Mouse (Mus musculus) spleen, postnatal 36 days (tissue): ENCODE data around the gene Cyp4f39.
A peak's percentile ranks its signal among the peaks of the same experiment; 100 is the strongest.
"Not testable (repeated sequence)": the region's sequence is repeated elsewhere in the genome, so short reads cannot be mapped to it uniquely, and the experiment has no call there.

Experiments used
- DNase-seq, 2 experiments: peaks; one replicate each; pipeline ENCODE4 v3.0.0; 2022; ENCODE audit warnings: low spot score in 2 of 2, mixed read lengths in 1 of 2

Cyp4f39 gene

DNA sequence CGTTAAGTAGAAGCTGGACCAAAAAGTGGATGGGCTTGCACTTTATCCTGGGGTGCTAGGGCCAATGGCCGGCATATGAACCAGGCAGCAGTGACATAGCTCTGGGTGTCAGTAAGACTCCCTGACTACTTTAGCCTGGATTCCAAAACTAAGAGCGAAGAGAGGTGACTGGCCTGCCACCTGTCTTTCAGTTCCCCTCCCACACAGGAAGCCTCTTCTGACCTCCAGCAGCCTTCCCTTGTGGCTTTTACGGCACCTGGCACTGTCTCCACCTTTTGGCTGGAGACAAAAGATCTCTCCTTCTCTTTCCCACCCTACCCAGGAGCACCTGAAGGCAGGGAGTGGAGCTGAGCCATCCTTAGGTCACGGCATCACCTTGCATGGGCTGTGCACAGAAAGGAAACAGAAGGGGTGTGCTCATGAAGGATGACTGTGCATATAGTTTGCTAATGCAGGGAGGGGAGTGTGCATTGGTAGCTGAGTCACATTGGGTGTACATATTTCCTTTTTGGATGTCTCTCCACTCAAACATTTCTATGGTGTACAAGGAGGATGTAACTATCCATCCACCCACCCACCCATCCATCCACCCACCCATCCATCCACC lies 22.5 kb downstream of the Cyp4f39 start:
- no peak for DNase-seq

DNA sequence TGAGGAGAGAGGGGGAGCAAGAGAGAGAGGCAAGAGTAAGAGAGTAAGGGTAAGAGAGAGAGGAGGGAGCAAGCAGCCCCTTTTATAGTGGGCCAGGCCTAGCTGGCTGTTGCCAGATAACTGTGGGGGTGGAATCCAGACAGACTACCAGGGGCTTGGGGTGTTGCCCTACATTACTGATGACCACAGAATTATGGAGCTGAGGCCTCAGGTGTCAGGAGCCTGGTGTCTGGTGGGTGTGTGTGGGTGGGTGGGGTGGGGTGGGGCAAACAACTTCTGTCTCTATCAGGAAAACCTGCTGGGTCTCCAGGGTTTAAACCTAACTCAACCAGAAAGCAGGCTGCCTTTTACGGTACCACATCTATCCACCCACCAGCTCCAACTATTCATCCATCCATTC lies 24.7 kb downstream of the Cyp4f39 start:
- DNase-seq = no peak

DNA sequence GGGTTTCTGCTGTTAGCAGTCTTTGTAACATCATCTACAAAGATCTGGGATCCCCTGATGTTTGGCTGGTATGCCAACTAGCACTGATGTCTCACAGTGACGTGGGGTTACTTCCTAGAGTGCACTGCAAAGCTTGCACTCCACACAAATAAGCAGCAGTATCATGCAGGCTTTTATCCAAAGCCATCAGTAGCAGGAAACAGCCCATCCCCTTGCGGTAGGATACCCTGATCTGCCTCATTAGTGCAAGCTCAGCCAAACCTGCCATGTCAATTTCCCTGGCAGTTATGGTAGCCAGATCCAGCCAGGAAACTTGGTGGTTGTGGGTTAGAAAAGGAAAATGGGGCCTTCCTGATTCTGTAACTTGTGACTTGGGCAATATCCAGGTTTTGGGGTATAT lies 26.2 kb downstream of the Cyp4f39 start:
- no peak for DNase-seq

DNA sequence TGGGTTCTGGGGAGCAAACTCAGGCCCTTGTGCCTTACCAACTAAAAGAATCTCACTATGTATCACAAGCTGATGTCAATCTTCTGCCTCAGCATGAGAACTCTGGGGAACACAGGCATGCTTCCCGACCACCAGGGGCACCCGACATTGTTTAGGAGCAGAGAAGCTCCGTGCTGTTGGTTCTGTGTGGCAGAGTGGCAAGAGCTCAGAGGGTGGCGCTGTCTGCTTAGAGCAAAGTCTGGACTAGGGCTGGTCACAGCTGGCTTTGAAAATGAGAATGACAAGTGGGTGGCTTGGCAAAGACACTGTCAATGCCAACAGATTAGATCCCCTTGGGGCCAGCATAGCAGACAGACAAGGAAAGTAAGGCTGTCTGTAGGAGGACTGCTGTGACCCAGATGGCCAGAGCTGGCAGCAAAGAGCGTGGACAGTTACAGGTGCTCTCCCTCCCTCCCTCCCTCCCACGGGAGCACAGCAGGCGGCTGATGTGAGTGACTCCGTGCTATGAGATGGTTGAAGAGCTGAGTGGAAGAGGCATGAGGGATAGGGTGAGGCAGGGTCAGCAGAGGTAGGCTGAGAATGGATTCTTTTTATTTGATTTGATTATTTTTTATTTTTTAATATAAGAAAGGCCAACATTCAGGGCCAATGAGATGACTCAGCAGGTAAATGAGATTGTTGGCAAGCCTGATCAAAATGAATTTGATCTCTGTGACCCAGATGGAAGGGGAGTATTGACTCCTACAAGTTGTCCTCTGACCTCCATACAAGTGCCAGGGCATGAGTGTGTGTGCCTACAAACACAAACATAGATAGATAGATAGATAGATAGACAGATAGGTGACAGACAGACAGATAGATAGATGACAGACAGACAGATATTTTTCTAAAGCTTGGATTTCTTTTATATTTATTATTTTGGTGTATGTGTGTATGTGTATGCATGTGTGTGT lies 27.3 kb downstream of the Cyp4f39 start:
- DNase-seq = no peak

DNA sequence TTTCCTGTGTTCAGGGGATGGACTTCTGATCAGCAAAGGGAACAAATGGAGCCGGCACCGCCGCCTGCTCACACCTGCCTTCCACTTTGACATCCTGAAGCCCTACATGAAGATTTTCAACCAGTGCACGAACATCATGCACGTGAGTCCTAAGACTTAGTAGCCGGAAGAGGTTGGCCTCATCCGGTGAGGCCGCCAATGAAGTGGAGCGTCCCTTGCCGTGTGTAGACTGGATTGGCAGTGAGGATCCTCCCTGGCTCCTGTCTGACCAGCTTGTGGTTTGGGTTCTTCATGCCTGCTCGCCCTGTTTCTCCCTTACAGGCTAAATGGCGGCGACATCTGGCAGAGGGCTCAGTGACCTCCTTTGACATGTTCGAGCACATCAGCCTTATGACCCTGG lies 29.2 kb downstream of the Cyp4f39 start:
- DNase-seq = no peak

DNA sequence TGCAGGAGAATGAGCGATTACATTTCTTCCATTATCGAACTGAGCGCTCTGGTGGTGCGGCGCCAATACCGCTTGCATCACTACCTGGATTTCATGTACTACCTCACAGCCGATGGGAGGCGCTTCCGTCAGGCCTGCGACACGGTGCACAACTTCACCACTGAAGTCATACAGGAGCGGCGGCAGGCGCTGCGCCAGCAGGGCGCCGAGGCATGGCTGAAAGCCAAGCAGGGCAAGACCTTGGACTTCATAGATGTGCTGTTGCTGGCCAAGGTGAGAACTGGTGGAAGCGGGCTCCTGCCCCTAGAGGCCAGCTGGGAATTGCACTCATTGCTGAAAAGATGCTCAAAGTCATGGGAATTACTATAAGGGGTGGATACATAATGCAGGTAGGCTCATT lies 30.7 kb downstream of the Cyp4f39 start:
- peak; percentile 41 to 45 for DNase-seq

DNA sequence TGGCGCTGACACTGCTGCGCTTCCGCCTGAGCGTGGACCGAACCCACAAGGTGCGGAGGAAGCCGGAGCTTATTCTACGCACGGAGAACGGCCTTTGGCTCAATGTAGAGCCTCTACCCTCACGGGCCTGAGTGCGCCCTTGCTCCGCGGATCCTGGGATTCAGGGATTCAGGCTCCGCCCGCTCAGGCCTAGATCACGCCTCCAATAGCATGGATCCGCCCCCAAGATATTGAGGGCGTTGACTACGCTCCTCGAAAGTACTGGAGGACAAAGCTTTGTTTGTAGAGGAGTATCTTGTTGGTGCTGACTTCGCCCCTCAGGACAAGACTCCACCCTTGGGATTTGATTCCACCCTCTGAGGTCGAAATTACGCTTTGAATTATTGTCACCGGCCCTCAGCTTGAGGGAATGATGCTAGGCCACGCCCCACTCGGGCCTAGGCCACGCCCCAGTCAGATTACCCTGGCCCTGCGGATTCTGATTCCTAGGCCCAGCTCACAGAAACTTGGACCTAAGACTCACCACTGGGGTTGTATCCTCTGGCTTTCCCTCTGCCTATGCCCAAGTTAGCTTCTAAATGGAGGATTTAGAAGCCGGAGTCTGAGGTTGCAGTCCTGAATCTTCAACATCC lies 39.9 kb downstream of the Cyp4f39 start:
- no peak for DNase-seq

DNA sequence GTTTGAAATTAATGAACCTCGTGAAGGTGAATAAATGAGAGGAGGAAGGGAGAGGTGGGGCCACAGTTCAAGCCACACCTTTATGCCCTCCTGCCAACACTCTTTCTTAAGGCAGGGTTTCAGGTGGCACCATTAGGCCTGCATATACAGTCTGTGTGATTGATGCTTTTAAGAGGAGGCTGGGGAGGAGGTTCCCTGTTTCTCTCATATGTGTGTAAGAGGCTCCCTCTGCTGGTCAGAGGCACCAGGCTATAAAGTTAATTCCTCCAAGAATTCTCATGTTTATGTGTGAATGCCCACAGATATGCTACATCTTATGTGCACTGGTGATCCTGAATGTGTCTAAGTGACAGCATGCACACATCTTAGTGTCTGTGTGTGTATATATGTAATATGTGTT lies 42.1 kb downstream of the Cyp4f39 start:
- peak; percentile 52 to 63 for DNase-seq

DNA sequence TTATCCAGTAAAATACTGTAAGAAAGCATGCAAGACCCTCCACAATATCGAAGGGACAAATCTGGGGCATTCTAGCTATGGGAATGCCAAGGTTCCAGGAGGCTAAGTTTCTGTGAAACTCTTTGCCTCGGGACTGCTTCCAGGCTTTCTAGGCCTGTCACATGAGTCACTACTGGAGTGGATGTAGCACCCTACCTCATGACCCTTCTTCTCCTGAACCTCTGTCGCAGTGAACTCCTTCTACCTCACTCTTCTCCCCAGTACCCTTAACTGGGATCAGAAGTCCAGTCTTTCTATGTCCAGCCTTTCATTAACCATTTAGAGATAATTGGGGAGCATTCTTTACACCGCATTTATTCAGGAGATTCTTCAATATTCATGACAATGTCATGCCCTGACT lies 48.0 kb downstream of the Cyp4f39 start:
- DNase-seq = not testable (repeated sequence)

DNA sequence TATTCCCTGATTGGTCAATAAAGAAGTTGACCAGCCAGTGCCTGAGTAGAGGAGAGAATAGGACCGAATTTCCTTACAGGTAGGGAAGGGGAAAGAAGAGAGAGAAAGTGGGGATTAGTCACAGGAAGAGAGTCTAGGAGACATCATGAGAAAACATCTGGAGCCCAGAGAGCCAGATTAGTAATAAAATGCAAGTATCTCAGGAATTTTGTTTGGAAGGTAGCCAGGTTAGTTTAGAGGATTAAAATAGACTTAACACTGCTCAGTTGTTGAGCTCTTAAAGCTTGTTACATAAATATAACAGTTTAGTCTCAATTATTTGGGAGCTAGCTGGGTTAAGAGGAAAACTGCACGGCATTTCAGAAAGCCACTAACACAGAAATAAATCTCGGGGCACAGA lies 48.5 kb downstream of the Cyp4f39 start:
- DNase-seq = no peak

DNA sequence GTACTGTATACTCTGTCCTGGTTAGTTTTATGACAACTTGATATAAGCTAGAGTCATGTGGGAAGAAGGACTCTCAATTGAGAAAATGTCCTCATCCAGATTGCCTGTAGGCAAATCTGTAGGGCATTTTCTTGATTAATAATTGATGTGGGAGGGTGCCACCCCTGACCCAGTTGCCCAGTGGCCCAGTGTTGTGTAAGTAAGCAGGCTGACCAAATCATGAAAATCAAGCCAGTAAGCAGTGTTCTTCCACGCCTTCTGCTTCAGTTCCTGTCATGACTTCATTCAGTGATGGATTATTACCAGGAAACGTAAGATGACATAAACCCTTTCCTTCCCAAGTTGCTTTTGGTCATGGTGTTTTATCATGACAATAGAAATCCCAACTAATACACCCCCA lies 50.6 kb downstream of the Cyp4f39 start:
- DNase-seq = no peak

DNA sequence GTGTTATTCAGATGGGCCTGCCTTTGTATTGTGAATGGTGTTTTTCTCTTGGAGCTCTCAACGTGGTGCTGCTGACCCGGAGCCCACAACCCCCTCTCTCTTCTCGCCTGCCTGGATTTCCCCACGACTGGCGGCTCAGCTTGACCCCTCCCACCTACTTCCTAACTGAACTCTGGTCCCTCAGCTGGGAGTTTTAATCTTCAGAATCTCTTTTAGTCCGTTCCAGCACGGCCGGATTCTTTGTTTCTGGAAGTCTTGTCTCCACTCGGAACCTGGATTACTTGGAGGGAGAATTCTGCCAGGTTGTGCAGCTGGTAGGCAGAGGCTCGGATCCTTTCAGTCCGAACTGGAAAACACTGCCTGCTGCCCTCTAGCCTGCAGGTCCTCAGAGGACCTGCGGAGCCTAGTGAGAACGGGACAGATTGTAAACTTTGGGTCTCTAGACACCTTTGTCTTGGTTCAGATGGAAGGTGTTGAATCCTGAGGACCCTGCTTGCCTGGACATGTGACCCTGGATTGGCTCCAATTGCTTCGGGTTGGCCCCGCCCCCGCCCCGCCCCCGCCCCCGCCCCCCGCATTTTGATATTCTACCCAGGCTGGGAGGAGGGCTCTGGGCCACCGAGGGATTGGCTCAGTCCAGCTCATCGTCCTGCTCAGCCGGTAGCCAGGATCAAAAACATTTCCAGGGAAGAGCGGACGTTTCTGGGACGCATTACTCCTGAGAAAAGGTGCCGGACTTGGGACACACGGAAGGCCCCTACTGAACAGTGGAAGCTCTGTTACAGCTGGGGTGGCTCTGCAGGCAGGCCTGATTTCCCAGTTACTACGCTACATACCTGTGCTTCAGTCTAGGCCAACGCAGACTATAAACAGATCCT lies 53.6 kb downstream of the Cyp4f39 start, which contains the start of gene Cyp4f17:
TSS of gene Cyp4f17 (plus strand) at position 200 of the 878 bp plus-strand sequence.
- DNase-seq = no peak

DNA sequence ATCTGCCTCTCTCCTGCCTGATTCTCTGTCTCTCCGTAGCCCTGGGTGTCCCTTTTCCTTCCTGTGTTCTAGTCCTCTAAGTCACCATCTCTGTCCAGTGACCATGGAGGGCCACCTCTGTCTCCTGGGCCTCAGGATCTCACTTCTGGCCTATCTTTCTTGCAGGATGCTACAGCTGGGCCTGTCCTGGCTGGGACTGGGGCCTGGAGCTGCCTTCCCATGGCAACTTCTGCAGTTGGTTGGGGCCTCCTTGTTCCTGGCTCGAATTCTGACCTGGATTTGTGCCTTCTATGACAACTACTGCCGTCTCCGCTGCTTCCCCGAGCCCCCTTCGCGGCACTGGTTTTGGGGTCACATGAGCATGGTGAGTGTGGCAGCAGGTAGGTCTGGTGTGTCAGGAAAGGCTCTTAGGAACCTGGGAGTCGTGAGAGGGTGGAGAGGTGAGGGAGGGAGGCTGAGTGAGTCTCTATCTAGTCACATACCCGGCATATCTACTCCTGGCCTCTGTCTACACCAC lies 54.3 kb downstream of the Cyp4f39 start:
- DNase-seq = no peak

DNA sequence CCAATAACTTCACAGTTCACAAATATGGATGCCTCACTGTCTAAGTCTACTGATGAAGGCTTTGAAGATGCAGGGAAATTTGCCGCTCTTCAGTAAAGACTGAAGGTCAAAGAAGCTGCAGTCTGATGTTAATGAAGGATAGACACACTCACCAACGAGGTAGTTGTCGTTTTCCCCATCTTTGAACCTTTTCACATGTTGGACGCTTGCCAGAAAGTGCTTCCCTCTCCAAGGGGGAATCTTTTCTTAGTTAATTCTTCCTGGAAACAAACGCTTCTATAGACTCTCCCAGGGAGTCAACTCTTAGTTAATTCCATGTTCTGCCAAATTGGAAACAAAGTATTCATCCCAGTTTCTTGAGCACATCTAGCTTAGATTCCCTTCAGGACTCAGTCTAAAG lies 63.6 kb downstream of the Cyp4f39 start:
- DNase-seq = no peak

DNA sequence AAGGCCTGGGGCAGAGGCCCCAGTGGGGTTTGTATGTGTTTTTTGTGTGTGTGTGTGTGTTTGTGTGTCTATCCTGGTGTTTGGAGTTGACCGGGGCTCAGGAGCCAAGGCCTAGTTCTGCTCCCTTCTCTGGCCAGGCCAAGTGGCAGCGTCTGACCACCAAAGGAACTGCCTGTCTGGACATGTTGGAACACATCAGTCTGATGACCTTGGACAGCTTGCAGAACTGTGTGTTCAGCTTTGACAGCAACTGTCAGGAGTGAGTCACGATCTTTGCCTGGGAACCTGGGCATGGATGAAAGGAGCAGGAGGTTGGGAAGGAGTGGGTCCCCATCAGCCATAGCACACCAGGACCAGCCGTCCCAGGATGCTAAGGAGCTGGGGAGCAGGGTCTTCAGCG lies 69.5 kb downstream of the Cyp4f39 start:
- no peak for DNase-seq

DNA sequence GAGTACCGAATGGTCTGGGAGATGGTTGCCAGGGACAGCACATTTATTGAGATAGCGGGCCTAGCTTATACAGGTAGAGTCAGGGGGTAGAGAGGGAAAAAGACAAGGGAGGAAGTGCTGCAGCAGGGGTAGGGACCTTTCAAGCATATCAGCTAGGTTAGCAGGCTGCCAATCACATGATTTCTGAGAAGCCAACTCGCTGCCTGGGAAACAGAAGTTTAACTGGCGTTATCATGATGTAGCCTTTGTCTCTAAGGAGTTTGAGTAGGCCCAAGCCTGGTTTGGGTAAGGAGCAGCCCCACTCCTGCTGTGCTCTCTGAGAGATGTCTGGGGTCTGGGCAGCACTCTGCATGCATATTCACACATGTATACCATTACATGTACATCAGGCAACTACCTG lies 69.9 kb downstream of the Cyp4f39 start:
- DNase-seq = no peak

DNA sequence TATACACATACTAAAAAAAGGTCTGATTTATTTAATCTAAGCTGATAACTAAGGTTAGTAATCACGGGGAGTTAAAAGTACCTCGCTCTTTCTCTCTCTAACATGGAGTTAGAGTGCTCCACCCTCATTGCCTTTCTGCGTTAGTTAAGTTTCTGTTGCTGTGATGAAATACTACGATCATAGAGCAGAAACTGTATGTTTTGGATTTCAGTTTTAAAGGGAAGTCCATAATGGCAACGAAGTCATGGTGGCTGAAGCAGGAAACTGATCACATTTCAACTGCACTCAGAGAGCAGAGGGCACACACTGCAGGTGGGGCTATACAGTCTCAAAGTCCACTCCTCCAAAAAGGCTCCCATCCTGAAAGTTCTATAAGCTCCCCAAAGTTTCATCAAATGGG lies 70.3 kb downstream of the Cyp4f39 start:
- no peak for DNase-seq

DNA sequence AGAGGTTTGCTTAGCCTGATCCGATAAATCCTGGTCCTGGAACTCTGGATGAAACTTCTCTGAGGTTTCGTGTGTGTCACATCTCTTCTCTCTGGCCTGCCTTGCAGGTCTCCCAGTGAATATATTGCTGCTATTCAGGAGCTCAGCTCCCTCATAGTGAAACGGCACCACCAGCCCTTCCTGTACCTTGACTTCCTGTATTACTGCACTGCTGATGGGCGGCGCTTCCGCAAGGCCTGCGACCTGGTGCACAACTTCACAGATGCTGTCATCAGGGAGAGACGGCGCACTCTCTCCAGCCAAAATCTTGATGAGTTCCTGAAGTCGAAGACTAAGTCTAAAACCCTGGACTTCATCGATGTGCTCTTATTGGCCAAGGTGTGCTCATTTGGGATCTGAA lies 71.4 kb downstream of the Cyp4f39 start:
- DNase-seq = peak; percentile 39 to 50

DNA sequence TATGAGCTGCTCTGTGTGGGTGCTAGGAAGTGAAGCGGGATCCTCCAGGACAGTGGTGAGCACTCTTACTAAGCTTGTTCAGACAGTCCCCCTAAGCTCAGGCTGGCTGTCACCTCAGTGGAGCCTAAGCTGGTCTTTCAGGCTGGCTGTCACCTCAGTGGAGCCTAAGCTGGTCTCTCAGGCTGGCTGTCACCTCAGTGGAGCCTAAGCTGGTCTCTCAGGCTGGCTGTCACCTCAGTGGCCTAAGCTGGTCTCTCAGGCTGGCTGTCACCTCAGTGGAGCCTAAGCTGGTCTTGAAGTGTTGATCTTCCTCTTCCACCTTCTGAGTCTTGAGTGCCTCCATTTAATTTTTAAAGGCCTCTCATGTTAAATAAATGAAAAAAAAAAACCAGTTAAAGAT lies 73.8 kb downstream of the Cyp4f39 start:
- DNase-seq = not testable (repeated sequence)

DNA sequence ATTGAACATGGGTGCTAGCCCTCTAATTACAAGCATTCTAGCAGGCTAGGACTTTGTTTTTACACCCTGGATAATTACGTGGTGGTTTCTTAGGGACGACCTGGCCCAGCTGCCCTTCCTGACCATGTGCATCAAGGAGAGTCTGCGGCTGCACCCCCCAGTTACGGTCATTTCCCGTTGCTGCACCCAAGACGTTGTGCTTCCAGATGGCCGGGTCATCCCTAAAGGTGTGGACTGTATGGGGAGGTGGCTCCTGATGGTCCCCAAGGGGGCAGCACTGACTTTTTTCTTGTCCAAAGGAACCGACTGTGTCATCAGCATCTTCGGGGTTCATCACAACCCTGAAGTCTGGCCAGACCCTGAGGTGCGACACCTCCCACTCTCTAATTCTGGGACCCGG lies 75.2 kb downstream of the Cyp4f39 start:
- no peak for DNase-seq
